Comparison of ENCODE assay signal across 24 mouse cellular contexts in genomic region chr7:31135717-31136116, GRCm38 (mm10). TPM values are rescaled to one million over a fixed set of nuclear protein-coding genes. Genes with fewer than 3 reads are reported as not detected.
DNase-seq lines count a peak whose midpoint lies in the region; ATAC-seq lines count a peak whose summit lies in the region.
"Had no signal": no experiment of that assay in that cellular context is flagged by ENCODE, and none has a peak within 500 bp of the region (broad histone marks: within the 10 kb centered on the region; RNA-seq: fewer than 3 reads in every experiment).

No protein-coding gene starts in this region.

- DNase-seq in adrenal gland, adult (ENCODE audit: inconsistent age in 2 of 2, low spot score in 1 of 2): peak; percentile 70 to 73
- no peak for DNase-seq in adrenal gland, adult 8-10 months
- peak; percentile 22 for DNase-seq in cerebellum, adult 11-12 months
- DNase-seq in cerebellum, postnatal 14 days: no peak
- DNase-seq in midbrain, embryonic 10.5 days (ENCODE audit: low spot score): no peak
- DNase-seq in testis, postnatal 10 days (ENCODE audit: low spot score): no peak
- DNase-seq: cerebellum, adult 18-20 months; cerebellum, adult 9-10 months; gastrocnemius, postnatal 10 days; gastrocnemius, postnatal 36 days; heart, adult 2 months had no signal

- no peak overlapping the region for H3K9ac ChIP-seq in midbrain, embryonic 13.5 days (replicated peaks)
- H3K9ac ChIP-seq: forebrain, embryonic 13.5 days; heart, embryonic 13.5 days; hindbrain, embryonic 12.5 days; hindbrain, embryonic 15.5 days had no signal

- no peaks in the 10 kb centered on the region for H3K9me3 ChIP-seq in midbrain, embryonic 13.5 days
- no peaks in the 10 kb centered on the region for H3K9me3 ChIP-seq in midbrain, embryonic 10.5 days (replicated peaks)
- H3K9me3 ChIP-seq: forebrain, embryonic 10.5 days; forebrain, embryonic 13.5 days; heart, embryonic 10.5 days; heart, embryonic 13.5 days; hindbrain, embryonic 12.5 days; hindbrain, embryonic 15.5 days had no signal

- no peak overlapping the region for H3K4me2 ChIP-seq in midbrain, embryonic 13.5 days (replicated peaks)
- H3K4me2 ChIP-seq: forebrain, embryonic 13.5 days; heart, embryonic 13.5 days; hindbrain, embryonic 12.5 days; hindbrain, embryonic 15.5 days had no signal

- H3K4me1 ChIP-seq in midbrain, embryonic 13.5 days (replicated peaks): no peaks in the 10 kb centered on the region
- no peaks in the 10 kb centered on the region for H3K4me1 ChIP-seq in midbrain, embryonic 10.5 days
- H3K4me1 ChIP-seq: forebrain, embryonic 10.5 days; forebrain, embryonic 13.5 days; hindbrain, embryonic 12.5 days; hindbrain, embryonic 15.5 days had no signal

- H3K27ac ChIP-seq in midbrain, embryonic 13.5 days: no peak overlapping the region
- H3K27ac ChIP-seq in midbrain, embryonic 10.5 days (replicated peaks): no peak overlapping the region
- H3K27ac ChIP-seq: forebrain, embryonic 10.5 days; forebrain, embryonic 13.5 days; heart, adult 2 months; heart, embryonic 10.5 days; heart, embryonic 13.5 days; hindbrain, embryonic 12.5 days; hindbrain, embryonic 15.5 days had no signal

- ATAC-seq in midbrain, embryonic 13.5 days: 0 out of 2 replicates have a peak, but pooled peaks have one; percentile 4
- ATAC-seq: activated CD4-positive, CD25-positive, alpha-beta regulatory T cell, adult 4 months; forebrain, embryonic 13.5 days; forebrain, embryonic 16.5 days; intestine, postnatal 0 days had no signal

- H3K36me3 ChIP-seq in midbrain, embryonic 13.5 days: peaks cover 100% of the 10 kb centered on the region
- H3K36me3 ChIP-seq in midbrain, embryonic 10.5 days: peaks cover 100% of the 10 kb centered on the region

- H3K27me3 ChIP-seq in midbrain, embryonic 13.5 days: no peaks in the 10 kb centered on the region
- H3K27me3 ChIP-seq in midbrain, embryonic 10.5 days (ENCODE audit: low read depth, poor library complexity, severe bottlenecking): no peaks in the 10 kb centered on the region
- H3K27me3 ChIP-seq: forebrain, embryonic 13.5 days; heart, embryonic 13.5 days; hindbrain, embryonic 12.5 days; hindbrain, embryonic 15.5 days had no signal

- 98% methylated on average over 10 of the region's 10 CpGs for WGBS in midbrain, embryonic 13.5 days
- WGBS in midbrain, embryonic 10.5 days: 96% methylated on average over 10 of the region's 10 CpGs

- H3K4me3 ChIP-seq in midbrain, embryonic 13.5 days (replicated peaks): no peak overlapping the region
- H3K4me3 ChIP-seq in midbrain, embryonic 10.5 days: no peak overlapping the region
- H3K4me3 ChIP-seq: forebrain, embryonic 10.5 days; forebrain, embryonic 13.5 days; heart, adult 2 months; heart, embryonic 10.5 days; heart, embryonic 13.5 days; hindbrain, embryonic 12.5 days; hindbrain, embryonic 15.5 days had no signal

RNA-seq across cellular contexts. Expression of gene Scn1b, which starts 8.9 kb away (rescaled TPM):
- total RNA-seq in adrenal gland, adult 8-10 months (2022): 10 to 100 TPM; 14.2 to 27.2 (median 18.9) TPM
- 1.2 and 2.7 TPM in 2 replicates for polyA plus RNA-seq in midbrain, embryonic 13.5 days (2015; fragmentation: Nextera tagmentation; extraction: Ambion mirVana)
- 0.55 and 0.80 TPM in 2 replicates for polyA plus RNA-seq in midbrain, embryonic 10.5 days (2016; fragmentation: Nextera tagmentation; extraction: Ambion mirVana)
- total RNA-seq: common myeloid progenitor, adult 5-6 weeks; granulocyte monocyte progenitor cell, adult 5-6 weeks had no signal
- polyA plus RNA-seq: activated CD4-positive, CD25-positive, alpha-beta regulatory T cell, adult 4 months had no signal

RNA-seq across cellular contexts. Expression of gene Gramd1a, which starts 20.0 kb away (rescaled TPM):
- 10 to 100 TPM; 37.7 to 65.1 (median 55.4) TPM for total RNA-seq in adrenal gland, adult 8-10 months (2022)
- 213 and 241 TPM in 2 replicates for polyA plus RNA-seq in midbrain, embryonic 13.5 days (2015; fragmentation: Nextera tagmentation; extraction: Ambion mirVana)
- 90.0 and 120 TPM in 2 replicates for polyA plus RNA-seq in midbrain, embryonic 10.5 days (2016; fragmentation: Nextera tagmentation; extraction: Ambion mirVana)

RNA-seq across cellular contexts. Expression of gene Hpn, which starts 20.6 kb away (rescaled TPM):
- 1 to 10 TPM in 3 of 4 experiments, under 1 TPM in 1; 0.26 to 1.5 (median 1.2) TPM for total RNA-seq in adrenal gland, adult 8-10 months (2022)
- polyA plus RNA-seq in midbrain, embryonic 13.5 days (2015; fragmentation: Nextera tagmentation; extraction: Ambion mirVana): 0.18 and 0.59 TPM in 2 replicates
- 1.00 and 1.5 TPM in 2 replicates for polyA plus RNA-seq in midbrain, embryonic 10.5 days (2016; fragmentation: Nextera tagmentation; extraction: Ambion mirVana)
- polyA plus RNA-seq: forebrain, embryonic 13.5 days; forebrain, embryonic 16.5 days had no signal

RNA-seq across cellular contexts. Expression of gene Fxyd3, which starts 59.2 kb away (rescaled TPM):
- 1 to 10 TPM in 1 of 4 experiments, under 1 TPM in 3; 0.73 to 1.3 (median 0.86) TPM for total RNA-seq in adrenal gland, adult 8-10 months (2022)
- 0.47 TPM in 1 of 2 replicates, not detected in the other for polyA plus RNA-seq in midbrain, embryonic 13.5 days (2015; fragmentation: Nextera tagmentation; extraction: Ambion mirVana)
- 3.0 and 3.4 TPM in 2 replicates for polyA plus RNA-seq in midbrain, embryonic 10.5 days (2016; fragmentation: Nextera tagmentation; extraction: Ambion mirVana)
- total RNA-seq: common myeloid progenitor, adult 5-6 weeks; granulocyte monocyte progenitor cell, adult 5-6 weeks; hematopoietic stem cell, adult 5-6 weeks had no signal
- polyA plus RNA-seq: activated CD4-positive, CD25-positive, alpha-beta regulatory T cell, adult 4 months; forebrain, embryonic 13.5 days had no signal

Comparison
In these comparisons a context has a peak if more than half of its experiments do, and no peak if none do; other contexts are left out.
1. DNase-seq: peak in adrenal gland, adult (2 of 2) and cerebellum, adult 11-12 months (single experiment); none in adrenal gland, adult 8-10 months (single experiment), cerebellum, postnatal 14 days (0 of 2), midbrain, embryonic 10.5 days (single experiment) and testis, postnatal 10 days (single experiment).